Mouse (Mus musculus) frontal cortex, postnatal 14 days (tissue): ENCODE results near the gene Igfals.

Source experiments
- DNase-seq, 2 experiments: peaks; one replicate each; pipeline ENCODE4 v3.0.0; 2022; ENCODE audit warnings: low spot score in 2 of 2

The Igfals gene

DNA sequence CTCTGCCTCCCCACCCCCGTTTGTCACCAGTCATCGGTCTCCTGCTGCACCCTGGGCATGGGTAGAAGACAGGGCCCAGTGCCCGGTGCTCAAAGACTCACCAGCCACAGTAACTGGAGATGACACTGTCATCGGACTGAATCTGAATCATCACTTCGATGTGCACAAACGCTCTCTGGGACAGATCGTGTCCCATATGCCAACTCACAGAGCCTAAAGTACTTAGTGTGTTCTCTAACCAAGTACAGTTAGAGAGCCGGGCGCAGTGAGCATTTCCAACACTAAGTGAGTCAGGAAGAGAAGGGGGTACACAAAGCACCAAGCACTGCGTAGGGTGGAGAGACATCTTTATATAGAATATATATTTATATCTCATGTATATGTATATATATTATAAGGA is 2.1 kb downstream of the Igfals start:
- no peak for DNase-seq

DNA sequence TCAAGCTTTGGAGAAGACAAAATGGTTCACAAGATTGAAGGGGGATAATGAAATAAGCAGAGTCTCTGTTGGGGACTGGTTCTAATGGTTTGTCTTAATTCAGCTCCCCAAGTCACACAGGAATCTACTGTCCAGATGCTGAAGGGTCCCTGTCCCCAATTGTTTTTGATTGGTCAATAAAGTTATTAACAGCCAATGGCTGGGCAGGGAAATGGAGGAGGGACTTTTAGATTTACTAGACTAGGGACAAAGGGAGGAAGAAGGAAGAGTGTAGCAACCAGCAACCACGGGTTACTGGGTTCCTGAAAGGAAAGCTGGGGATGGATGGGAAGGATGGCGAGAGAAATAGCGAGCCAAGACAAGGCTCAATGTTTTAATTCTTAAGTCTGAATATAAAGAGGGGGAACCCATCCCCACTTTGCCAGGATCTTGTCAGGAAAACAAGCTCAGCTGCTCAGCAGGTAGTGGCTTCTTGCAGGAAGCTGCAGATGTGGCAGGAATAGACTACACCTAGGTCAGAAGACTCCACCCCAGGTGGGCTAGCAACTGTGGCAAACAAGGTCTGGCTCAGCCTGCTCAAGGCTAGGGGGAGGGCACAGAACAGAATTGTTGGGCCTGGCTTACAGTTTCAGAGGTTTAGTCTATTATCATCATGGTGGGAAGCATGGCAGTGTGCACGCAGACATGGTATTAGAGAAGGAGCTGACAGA is 8.1 kb downstream of the Igfals start:
- no peak for DNase-seq

DNA sequence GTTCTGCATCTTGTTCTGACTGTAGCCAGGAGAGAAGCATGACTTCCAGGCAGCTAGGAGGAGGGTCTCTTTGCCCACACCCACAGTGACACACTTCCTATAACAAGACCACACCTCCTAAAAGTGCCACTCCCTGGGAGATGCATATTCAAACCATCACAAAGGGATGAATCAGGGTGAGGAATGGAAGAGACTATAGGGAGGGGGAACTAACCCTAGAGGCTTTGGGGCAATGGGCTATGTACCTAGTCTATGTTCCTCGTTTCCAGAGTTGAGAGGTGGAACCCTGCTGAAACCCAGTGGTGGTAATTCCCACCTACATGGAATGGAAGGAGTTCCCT is 8.6 kb downstream of the Igfals start:
- no peak for DNase-seq

DNA sequence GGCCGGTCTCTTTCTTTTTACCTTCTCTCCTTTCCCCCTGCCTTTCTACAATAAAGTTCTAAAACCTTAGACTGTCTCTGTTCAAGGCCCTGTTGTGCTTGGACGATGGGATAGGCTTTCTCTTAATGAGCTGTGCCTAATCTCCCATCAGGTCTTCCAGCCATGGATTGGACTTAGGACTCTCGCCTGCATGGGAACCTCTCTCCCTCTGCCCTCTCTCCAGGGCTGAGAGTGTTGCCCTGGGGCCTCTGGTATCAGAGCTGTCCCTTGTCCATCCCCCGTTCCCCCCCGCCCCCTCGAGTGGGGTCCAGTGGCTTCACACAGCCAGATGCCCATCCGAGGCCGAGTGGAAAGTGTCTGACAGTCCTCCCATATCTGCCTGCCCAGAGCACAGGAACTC is 9.2 kb downstream of the Igfals start:
- no peak for DNase-seq

DNA sequence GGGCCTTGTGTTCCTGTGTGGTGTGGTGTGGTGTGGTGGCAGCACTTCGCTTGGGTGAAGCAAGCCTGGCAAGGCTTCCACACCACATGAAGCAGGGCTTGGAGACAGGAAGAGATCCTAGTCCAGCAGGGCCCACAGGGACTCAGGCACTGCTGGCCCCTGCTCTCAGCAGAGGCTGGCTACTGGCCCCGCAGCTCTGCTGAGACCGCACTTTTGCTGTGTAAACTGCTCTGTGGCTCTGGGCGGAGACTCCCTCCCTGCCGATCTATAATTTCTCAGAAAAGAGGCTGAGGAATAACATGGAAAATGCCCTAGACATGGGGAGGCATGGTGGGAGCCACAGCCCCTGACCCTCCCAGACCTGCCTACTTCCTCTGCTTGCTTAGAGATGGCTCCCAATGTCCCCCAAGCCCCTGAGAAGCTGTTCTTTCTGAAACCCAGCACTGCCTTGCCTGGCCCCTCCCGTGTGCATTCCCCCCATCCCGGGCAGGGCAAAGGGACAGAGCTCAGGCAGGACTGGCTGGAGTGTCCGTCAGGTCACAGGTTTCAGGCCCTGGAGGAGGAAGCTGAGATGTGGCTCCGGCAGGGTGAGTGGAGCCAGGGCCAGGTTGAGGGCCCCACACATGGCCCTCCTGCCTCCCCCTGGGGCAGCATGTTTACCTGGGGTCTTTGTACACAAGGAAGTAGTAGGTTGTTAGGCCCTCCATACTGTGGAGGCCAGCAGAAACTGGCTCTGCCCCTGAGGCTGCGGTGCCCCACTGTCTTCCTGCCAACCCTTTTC is 11.7 kb downstream of the Igfals start:
- DNase-seq = no peak

DNA sequence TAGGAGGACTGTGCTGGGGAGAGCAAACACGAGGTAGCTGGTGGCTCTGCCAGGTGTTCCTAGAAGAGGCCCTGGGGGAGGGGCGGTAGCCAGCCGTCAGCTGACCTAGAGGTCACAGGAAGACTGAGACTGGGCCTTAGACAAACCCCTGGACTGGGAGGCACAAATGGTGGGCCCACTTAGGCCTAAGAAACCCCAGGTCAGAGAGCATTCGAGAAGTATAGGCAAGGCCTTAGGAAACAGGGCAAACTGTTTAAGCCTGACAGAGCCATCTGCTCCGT is 12.3 kb downstream of the Igfals start:
- no peak for DNase-seq

DNA sequence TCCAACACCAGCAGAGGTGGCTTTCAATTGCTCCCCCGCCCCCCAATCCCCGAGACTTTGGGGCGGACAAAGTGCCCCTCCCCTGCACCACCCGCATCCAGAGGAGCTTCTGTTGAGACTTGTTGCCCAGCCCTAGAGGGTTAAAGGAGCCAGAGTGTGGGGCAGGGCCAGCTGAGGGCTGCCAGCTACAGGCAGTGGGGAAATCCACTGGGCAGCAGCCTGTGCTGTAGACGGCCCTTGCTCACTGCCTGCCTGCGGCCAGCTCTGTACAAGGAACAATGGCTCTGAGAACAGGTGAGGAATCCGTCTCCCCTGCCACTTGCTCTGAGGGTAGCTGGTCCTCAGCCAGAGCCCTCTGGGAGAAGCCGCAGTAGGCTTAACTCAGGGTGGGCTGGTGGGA is 12.7 kb downstream of the Igfals start:
- no peak for DNase-seq

DNA sequence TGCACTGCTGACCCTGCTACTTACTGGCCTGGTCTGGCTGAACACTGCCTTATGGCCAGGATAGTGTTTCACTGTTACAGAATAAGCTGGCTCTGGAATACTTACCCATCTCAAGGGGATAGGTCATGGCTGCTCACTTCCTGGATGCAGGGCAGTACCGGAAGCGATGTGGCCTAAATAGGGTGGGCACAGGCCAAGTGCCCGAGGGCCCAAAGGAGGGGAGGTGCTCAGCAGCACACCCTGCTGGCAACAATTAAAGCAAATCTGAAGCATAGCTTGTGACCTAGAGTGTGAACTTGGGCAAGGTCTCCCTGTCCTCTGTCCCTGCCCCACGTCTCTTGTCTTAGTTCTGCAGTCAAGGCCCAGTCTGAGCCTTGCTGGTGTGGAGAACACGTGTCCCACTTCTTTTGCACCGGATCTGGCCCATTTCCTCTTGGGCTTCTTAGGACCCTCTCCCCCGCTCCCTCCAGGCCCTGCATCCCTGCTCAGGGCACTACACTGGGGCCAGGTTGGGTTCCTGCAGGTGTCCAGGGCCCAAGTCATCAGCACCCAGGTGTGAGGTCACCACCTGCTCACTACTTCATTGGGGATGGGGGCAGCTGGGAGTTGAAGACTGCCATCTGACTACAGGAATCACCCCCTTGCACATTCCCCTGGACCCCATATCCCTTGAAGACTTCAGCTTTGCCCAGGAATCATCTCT is 16.1 kb downstream of the Igfals start:
- no peak for DNase-seq

DNA sequence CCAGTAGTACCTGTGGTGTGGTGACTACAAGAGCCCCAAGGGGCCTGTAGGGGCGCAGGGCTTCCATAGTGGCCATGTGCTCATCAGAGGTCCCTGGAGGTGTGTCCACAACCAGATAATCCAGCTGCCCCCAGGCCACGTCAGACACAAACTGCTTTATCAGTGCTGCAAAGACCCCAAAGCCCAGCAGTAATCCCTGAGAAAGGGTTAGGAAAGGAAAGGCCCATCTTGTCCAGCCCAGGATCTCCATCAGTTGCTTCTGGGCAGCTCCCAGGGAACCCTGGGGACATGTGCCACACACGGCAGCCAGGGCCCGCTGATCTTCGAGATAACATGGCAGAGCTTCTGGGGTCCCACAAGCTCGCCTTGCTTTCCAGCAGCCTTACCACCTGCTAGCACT is 18.6 kb downstream of the Igfals start:
- no peak for DNase-seq

DNA sequence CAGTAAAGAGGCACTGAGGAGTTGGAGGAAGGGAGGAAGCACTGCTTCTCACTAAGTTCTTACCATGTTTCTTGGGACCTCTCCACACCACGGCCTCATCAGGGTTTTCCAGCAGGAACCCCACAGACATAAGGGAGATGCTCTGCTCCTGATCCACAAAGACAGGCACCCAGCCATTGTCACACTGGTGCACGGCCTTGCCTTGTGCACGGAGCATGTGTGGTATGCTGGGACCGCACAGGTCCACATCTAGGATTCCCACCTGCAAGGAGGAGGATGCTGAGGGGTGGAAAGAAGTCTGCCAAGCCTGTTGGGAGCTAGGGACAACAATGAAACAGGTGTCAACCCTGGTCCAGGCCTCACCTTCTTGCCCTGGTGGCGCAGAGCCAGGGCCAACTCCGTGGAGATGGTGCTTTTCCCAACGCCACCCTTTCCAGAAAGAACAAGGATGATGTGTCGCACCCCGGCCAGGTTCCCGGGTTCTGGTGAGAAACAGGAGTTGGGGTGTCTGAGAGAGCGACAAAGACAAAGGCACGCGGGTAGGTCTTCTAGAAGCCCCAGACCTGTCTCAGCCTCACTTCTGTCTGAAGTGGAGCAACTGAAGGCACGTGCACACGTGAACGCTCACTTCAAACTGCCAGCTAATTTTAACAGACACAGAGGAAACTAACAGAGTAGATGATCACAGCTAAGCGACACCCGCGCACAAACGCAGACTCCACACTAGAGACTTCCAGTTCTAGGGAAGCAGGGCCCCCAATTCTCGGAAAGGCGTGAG is 19.7 kb downstream of the Igfals start:
- no peak for DNase-seq

DNA sequence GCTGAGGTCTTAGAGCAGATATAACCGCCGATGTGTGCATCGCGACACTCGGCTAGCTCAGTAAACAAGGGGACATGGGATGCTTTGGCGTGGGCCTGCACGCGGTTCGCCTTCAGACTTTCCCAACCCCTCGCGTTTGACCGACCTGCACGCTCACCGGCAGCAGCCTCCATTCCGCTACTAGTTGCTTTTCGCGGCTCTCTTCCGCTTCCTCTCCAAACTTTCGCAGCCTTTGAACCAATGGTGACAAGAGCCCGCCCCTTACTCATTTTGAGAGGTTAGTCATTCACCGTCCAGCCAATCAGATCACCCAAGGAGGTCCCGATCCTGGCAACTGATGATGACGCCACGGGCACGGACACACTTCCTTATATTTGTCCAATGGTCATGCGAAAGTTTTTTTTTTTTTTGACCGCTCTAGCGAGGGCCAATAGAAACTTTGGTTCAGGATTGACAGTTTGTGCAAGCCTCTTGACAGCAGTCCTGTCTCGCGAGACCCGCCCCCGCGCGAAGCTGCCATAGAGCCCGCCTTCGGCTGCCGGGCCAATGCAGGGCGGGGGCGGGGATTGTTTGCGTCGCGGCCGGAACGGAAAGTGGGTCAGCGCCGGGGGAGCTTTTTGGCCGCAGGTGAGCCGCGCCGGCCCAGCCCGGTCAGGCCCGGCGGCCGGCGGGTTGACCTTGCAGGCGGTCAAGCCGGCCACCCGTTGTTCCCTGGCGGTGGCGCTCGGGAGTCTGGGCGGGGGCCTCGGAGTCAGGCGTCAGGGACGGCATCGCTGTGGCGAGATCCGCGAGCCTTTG is 20.5 kb downstream of the Igfals start, which contains the start of the genes Nubp2 and Spsb3:
Gene Nubp2 (minus strand): TSS at position 216 of the 798 bp plus-strand sequence.
Gene Spsb3 (plus strand): TSS at position 510 of the 798 bp plus-strand sequence.
- DNase-seq = peak; percentile 94 to 99

DNA sequence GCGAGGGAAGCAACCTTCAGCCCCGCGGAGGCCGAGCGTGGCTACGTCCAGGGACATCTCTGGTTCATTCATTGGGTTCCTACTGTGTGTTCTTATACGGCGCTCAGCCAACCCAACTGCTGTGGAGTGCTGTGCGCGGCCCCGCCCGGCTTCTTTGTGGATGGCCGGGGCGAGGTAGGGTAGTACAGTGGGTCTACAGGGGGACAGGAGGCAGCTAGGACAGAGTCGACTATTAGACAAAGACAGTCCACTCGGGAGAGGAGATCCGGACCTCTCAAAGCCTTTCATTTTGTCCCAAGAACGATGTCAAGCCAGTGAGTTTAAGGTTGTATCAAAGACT is 21.1 kb downstream of the Igfals start:
- DNase-seq = no peak

DNA sequence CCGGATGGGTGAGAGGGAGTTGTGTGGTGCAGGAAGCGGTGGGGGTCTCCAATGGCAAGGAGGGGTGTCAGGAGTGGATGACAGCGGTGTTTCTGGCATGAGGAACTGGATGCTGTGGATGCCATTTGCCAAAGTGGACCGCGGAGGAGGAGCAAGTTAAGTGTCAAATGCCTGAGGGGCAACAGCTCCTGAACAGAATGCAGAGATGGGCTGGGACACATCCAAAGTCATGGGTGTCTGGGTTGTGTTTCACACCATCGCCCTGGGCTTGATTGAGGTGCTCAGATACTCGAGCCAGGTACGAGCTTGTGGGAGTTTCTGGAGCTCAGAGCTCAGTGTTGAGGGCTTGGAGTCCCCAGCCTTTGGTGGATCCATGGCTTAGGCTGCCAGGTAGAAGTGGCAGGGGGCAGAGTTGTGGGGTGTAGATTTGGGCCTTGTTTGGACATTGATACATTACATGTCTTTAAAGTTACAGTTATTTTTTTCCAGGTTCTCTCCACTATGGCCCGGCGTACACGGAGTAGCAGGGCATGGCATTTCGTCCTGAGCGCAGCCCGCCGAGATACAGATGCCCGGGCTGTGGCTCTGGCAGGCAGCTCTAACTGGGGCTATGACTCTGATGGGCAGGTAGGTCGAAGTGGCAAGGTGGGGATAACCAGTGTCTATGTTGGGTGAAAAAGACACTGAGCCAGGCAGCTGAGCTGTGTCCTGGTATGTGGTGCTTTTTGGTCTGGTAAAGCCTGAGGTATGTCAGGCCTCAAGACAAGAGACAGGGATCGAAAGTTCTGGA is 21.7 kb downstream of the Igfals start:
- DNase-seq = no peak

DNA sequence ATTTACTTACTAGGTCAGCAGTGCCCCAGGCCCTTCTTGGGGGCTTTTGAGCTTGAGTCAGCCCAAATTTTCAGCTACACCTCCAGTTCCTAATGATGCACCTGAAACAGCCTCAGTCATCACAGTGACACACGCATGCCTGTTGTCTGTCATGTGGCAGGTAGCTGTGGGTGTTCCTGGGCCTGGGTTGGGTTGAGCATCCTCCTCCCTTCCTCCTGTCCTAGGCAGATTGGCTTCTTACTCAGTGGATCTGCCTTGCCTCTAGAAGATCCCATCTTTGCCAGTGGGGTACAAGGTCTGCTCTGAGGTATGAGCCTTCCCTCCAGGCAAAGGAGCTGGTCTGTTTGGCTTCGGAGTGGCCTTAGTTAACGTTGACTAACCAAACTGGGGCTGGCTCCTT is 23.1 kb downstream of the Igfals start:
- DNase-seq = no peak

DNA sequence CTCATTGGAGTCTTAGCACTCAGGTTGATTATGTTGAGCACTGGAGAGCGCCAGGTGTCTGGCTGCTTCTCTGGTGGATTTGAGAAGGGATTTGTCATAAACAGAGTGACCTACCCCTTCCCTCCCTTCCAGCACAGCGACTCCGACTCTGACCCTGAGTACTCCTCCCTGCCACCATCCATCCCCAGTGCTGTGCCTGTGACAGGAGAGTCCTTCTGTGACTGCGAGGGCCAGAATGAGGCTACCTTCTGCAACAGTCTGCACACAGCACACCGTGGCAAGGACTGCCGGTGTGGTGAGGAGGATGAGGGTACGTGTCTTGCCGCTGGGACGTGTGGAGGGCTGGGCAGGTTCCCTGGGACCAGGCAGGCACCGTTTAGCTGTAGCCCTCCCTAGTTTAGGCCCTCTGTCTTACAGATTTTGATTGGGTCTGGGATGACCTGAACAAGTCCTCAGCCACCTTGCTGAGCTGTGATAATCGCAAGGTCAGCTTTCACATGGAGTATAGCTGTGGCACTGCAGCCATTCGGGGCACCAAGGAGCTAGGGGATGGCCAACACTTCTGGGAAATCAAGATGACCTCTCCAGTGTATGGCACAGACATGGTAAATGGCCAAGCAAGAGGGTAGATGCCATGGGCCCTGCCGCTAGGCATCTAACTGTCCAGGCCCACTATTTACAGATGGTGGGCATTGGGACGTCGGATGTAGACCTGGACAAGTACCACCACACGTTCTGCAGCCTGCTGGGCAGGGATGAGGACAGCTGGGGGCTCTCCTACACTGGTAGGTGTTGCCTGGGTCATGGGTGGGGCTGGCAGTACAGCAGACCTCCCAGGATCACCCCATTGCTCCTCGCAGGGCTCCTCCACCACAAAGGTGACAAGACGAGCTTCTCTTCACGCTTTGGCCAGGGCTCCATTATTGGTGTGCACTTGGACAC is 24.6 kb downstream of the Igfals start:
- no peak for DNase-seq

DNA sequence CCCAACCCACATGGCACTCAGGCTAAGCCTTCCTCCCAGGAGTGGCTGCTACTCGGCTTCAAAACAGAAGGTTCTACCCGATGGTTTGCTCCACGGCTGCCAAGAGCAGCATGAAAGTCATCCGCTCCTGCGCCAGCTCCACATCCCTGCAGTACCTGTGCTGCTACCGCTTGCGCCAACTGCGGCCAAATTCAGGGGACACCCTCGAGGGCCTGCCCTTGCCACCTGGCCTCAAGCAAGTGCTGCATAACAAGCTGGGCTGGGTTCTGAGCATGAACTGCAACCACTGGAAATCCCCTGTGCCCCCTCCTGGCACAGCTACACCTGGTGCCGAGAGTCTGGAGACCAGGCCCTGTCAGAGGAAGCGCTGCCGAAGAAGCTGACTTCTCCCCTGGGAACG is 25.5 kb downstream of the Igfals start:
- DNase-seq = no peak

DNA sequence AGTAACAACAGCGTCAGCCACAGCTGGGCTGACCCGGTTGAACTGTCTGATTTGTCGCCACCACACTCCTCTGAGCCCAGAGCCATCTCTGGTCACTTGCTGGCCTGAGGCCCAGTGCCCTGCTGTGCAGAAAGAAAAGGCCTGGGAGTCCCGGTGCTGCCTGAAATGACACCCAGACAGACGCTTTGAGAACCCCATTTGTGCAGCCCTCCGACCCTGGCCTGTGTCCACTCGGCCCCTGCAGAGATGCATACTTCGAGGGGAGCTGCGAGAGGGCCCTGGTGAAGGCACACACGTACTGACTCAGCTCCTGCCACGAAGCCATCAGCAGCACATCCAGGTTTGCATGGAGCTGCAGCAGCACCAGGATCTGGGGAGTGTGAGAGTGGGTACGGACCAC is 27.0 kb downstream of the Igfals start:
- no peak for DNase-seq

DNA sequence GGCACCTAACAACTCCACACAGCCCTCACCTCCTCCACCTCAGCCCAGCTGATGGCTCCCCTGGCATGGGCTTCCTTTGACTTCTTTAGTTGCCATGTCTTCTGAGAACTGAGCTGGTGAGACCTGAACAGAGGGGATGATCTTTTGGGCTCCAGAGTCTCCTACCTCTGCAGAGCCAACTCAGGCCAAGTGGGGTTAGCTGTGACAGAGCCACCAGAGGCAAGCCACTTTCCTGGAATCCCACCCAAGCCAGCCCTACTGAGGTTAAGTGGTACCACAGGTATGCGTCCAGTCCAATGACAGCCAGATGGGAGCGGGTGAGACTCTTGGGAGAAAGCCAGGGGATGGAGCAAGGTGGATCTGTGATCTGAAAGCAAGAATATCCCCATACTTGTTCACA is 27.5 kb downstream of the Igfals start:
- DNase-seq = no peak
